Mouse (Mus musculus) gastrocnemius, postnatal 14 days (tissue): Measurements from ENCODE around the gene Olfr493. TPM values are rescaled to one million over a fixed set of nuclear protein-coding genes. Genes with fewer than 3 reads are reported as not detected.

Source experiments
- DNase-seq: peaks from one replicate; pipeline ENCODE4 v3.0.0; 2021; ENCODE audit warnings: mixed read lengths
- intact Hi-C: fragments of 180-260 bp; cut with DNase I; formaldehyde crosslinking; loops from one replicate; pipeline ENCODE4 v1.15.1; 2025; ENCODE audit warnings: low total_unique reads
- long read RNA-seq, 2 experiments: library from polyadenylated mRNA; stranded (forward); transcript quantifications; one replicate each; pipeline ENCODE4 v2.0.0; 2021
- total RNA-seq, 2 experiments: library from RNA; stranded (reverse); gene quantifications; 2 replicates each; pipeline ENCODE4 v1.2.3; 2021

Gene Olfr493
- not detected for total RNA-seq
- long read RNA-seq, experiment 1 = 0 reads
- long read RNA-seq, experiment 2 = 0 reads

GRCm38 (mm10) chr7:108346879-108347278 is at the start of gene Olfr493:
Gene Olfr493, minus strand, starts transcription at chr7:108346979.
- intact Hi-C loops = no loop called here
- no peak for DNase-seq

DNA sequence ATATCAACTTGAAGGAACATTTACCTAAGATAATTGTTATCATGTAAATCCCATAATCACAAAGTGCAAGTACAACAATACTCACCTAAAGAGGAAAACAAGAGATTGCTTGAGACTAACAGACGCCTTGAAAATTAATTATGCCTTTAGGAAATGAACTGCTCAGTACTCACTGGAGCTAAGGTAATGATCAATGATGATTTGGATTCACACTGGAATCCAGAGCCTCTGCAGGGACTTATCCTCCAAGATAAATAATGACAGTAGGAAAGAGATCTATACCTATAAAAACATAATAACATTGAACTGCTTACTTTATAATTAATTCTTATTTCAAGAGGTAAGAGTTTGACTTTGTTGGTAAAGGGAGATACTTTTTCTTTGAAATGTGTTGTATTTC is 46.1 kb upstream of the Olfr493 start, which contains the start of gene Olfr495:
TSS of gene Olfr495 (plus strand) at position 301 of the 400 bp plus-strand sequence.
- DNase-seq = no peak
- intact Hi-C loops = no loop called here

DNA sequence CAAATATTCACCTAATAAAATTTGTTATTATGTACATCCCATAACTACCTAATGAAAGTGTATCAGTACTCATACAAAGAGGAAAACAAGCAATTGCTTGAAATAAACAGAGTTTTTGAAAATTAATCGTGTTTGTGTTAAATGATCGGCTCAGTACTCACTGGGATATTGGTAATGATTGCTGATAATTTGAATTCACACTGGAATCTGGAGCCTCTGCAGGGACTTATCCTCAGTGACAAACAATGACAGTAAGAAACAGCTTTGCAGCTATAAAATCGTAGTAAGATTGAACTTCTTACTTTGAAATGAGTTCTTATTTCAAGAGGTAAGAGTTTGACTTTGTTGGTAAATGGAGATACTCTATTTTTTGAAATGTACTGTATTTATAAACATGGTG is 18.3 kb upstream of the Olfr493 start, which contains the start of gene Olfr494:
TSS of gene Olfr494 (plus strand) at position 301 of the 400 bp plus-strand sequence.
- no peak for DNase-seq
- intact Hi-C loops = no loop called here

DNA sequence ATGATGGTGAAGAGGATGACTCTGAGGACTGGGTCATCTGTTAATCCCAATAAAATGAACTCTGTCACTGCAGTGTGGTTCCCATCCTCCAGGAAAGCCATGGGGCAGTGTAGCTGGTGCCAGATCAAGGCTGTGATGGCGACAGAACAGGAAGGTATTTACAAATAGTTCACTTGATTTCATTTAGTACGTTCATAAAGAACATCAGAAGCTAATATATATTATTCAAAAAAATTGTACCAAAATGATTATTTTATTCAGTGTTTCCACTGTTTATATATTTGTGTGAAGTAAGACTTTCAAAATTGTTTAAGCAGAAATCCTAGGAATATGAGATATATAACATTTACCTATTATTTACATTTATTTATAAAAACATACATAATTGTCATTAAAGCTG is 23.2 kb downstream of the Olfr493 start, which contains the start of gene Olfr492:
TSS of gene Olfr492 (minus strand) at position 101 of the 400 bp plus-strand sequence.
- intact Hi-C loops = no loop called here
- DNase-seq = no peak

GRCm38 (mm10) chr7:108313151-108313550 is 33.6 kb downstream of the Olfr493 start, which contains the start of gene Olfr491:
Gene Olfr491, plus strand, starts transcription at chr7:108313451.
- no peak for DNase-seq
- intact Hi-C loops = no loop called here

Other genes starting within 250 kb of the Olfr493 start
- gene Olfr482, start 249.4 kb downstream of the Olfr493 start, total RNA-seq = 1 to 10 TPM in 1 of 2 experiments, under 1 TPM in 1; 0.76 to 1.1 TPM
- not detected for gene Olfr483, start 246.1 kb downstream of the Olfr493 start, total RNA-seq
- not detected for gene Olfr484, start 219.5 kb downstream of the Olfr493 start, total RNA-seq
- gene Olfr485, start 187.1 kb downstream of the Olfr493 start, total RNA-seq = not detected
- not detected for gene Olfr486, start 174.2 kb downstream of the Olfr493 start, total RNA-seq
- not detected for gene Olfr487, start 132.3 kb downstream of the Olfr493 start, total RNA-seq
- not detected for gene Olfr488, start 88.6 kb downstream of the Olfr493 start, total RNA-seq
- not detected for gene Olfr490, start 58.0 kb downstream of the Olfr493 start, total RNA-seq
- not detected for gene Olfr491, start 33.5 kb downstream of the Olfr493 start, total RNA-seq
- not detected for gene Olfr492, start 23.3 kb downstream of the Olfr493 start, total RNA-seq
- not detected for gene Olfr494, start 18.4 kb upstream of the Olfr493 start, total RNA-seq
- gene Olfr495, start 46.2 kb upstream of the Olfr493 start, total RNA-seq = not detected
- gene Olfr497, start 73.4 kb upstream of the Olfr493 start, total RNA-seq = not detected
- not detected for gene Olfr498, start 118.3 kb upstream of the Olfr493 start, total RNA-seq
- not detected for gene Olfr502, start 178.1 kb upstream of the Olfr493 start, total RNA-seq
- not detected for gene Olfr503, start 197.5 kb upstream of the Olfr493 start, total RNA-seq
- not detected for gene Olfr504, start 218.8 kb upstream of the Olfr493 start, total RNA-seq